Mouse (Mus musculus): ENCODE measurements around the gene Uaca.
A peak's percentile ranks its signal among the peaks of the same experiment; 100 is the strongest.

Gene Uaca

DNA sequence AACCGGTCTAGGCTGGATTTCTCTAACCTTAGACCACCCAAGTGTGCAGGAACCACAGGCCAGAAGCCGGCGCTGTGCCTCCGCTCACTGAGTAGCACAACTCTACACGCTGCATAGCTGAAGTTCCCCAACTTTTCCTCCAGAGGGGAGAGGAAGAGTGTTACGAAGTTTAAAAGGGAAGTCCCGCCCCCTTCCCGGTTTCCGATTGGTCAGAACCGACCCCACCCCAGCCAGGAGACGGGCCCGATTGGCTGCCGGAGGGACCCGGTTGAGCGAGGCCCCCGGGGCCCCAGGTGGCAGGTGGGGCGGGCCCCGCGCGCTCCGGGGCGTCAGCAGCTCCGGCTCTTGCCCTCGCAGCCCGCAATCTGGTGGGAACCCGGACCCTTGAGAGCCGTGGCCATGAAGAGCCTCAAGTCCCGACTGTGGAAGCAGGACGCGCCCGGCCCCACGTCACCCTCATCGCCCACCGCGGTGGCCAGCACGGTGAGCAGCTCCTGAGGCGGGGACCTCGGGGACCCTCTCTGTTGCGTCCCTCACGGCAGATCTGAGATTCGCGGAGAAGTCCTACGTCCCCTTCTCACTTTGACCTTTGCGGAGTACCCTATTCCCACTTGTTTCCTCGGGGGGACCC lies at the start of gene Uaca:
Gene Uaca, plus strand, starts transcription at position 333 of the 631 bp plus-strand sequence.
- DNase-seq (ENCODE audit: low spot score in 2 of 2): peak; percentile 55

GRCm38 (mm10) chr9:60744971-60745370 lies 49.4 kb upstream of the Uaca start:
- no peak for DNase-seq (ENCODE audit: low spot score in 2 of 2)

DNA sequence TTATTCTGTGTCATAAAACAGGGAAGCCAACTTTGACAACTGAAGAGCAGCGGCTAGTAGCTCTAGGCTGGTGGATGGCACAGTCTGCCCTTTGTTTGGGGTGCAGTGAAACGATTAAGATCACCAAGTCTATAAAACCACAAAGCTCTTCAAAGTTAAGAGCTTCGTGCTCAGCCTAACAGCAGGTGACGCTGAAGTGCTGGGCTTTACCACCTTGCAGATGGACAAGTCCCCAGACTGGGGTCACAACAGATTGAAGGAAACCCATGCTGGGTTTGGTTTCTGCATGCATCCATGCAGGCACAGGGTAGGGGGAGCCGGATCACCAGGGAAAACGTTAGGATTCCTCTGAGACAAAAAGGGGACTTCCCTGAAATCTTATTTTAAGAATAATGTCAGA lies 47.8 kb upstream of the Uaca start:
- DNase-seq (ENCODE audit: low spot score in 2 of 2): no peak

- DNase-seq (ENCODE audit: low spot score in 2 of 2): no peak
Measured at GRCm38 (mm10) chr9:60747672-60748071, 46.7 kb upstream of the Uaca start.

- DNase-seq (ENCODE audit: low spot score in 2 of 2): no peak
Measured at GRCm38 (mm10) chr9:60748191-60748590, 46.2 kb upstream of the Uaca start.

DNA sequence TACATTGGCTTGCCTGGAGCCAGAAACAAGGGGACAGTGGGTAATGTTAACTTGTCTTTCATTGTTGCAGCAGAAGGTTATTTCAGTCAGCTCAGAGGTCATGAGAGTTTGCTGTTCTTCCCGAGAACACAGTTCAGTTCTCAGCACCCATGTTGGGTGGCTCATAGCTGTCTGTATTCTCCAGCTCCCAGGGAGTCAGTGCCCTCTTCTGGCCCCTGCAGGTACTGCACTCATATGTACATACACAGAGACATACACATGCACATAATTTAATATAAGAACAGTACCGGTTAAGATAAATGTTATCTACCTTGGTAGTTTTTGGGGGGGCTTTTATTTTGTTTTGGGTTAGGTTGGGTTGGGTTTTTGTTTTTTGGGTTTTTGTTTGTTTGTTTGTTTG lies 45.2 kb upstream of the Uaca start:
- no peak for DNase-seq (ENCODE audit: low spot score in 2 of 2)

DNA sequence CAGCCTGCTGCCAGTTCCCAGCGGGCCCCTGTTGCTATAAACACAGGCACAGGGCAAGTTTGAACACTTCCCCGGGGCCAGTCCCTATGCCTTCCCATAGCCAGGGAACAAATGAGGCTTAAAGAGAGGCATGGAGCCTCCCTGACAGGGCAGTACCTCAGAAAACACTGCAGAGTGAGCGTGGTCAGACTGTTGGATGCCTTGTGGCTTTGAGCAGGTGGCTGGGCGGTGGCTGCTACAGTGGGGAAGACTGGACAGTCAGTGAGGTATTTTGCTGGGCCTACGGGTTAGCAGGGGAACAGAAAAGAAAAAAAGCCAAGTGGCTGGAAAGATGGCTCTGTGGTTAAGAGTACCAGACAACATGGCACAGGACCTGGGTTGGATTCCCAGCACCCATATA lies 43.2 kb upstream of the Uaca start:
- no peak for DNase-seq (ENCODE audit: low spot score in 2 of 2)

GRCm38 (mm10) chr9:60751971-60752370 lies 42.4 kb upstream of the Uaca start:
- DNase-seq (ENCODE audit: low spot score in 2 of 2): no peak

DNA sequence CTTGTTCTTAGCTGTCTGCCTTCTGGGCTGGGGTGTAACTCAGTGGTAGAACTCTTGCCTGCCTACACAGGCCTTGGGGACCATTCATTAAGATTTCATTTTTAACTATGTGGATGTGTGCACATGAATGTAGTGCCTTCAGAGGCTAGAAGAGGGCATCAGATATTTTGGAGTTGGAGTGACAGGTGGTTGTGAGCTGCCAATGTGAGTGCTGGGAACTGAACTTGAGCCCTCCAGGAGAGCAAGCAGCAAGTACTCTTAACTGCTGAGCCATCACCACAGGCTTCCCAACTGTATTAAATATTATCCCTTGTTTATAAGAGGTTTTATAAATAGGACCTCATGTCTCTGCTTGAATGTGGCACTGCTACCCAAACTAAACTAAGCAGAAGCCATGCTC lies 41.7 kb upstream of the Uaca start:
- DNase-seq (ENCODE audit: low spot score in 2 of 2): no peak

GRCm38 (mm10) chr9:60756258-60756657 lies 38.1 kb upstream of the Uaca start:
- DNase-seq (ENCODE audit: low spot score in 2 of 2): peak; percentile 47 to 79

DNA sequence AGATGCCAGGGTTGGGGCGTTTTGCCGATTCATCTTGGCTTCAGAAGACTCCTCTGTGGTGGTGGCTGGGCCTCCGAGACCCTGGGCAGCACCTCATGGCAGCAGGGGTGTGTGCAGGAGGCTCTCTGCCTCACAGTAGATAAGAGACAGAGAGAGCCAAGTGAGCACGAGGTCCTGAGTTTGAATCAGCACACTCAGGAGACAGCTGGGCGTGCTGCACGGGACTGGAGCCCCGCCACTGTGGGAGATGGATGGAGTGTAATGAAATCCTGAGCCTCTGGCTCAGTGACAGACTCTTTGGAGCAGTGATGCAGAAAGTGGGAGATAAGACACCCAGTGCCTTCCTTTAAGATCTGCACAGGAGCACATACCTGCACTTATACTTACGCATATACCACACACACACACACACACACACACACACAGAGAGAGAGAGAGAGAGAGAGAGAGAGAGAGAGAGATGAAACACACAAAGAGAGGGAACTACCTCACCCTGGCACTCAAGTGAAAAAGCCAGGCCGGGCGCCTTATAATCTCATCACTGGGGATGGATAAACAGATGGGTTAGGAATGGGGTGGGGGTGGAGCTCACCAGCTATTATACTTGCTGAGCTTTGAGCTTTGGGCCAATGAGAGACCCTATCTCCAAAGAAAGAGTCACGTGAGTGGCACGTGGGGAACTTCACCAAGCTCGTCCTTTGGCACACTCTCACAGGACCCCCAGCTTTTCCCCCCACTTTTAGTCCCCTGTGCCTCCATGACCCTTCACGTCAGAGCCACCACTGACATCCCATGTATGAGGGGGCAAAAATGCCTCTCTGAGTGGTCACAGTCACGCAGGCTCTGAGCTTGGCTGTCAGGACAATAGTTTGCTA lies 37.2 kb upstream of the Uaca start:
- DNase-seq (ENCODE audit: low spot score in 2 of 2): no peak

DNA sequence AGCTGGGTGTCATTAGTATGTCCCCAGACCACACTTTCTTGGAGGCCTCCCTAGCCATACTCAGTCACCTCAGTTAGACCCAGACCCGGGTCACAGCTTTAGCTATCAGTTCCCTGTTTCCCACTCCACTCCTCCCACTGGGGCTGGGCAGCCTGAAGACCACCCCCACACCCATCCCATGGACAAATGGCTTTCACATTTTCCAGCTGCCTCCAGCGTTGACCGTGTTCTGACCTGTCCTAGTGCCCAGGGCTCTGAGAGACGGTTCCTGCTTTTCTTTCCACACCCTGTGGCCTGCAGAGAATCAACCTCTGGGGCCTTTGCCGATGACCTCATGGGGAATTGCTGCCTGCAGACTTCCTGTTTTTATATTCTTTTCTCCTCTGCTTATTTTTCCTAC lies 36.5 kb upstream of the Uaca start:
- no peak for DNase-seq (ENCODE audit: low spot score in 2 of 2)

DNA sequence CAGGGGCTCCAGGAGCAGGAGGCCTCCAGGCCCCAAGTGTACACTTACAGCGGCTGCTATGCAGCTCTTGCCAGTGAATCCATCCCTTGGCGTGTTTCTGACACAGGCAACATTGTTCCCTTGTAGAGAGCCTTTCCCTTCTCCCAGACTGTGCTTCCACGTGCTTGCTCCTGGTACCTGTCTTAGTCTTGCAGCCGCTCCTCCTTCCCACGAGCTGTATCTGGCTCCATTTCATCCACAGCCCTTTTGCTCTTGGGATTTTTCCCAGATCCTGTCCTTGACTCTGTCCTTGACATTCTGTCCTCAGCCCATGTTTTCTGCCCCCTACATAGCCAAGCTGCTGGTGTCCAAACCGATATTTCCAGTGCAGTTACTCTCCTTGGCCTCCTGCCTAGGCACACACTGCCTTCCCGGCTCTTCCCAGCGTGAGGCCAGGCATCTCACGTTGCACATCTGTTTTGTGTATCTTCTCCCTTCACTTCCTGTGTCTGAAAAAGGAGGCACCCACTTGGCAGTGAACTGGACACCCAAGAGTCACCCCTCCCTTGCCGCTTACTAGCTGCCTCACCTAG lies 34.8 kb upstream of the Uaca start:
- no peak for DNase-seq (ENCODE audit: low spot score in 2 of 2)

- no peak for DNase-seq (ENCODE audit: low spot score in 2 of 2)
Measured at GRCm38 (mm10) chr9:60765181-60765580, 29.2 kb upstream of the Uaca start.

GRCm38 (mm10) chr9:60768393-60768792 lies 25.9 kb upstream of the Uaca start:
- no peak for DNase-seq (ENCODE audit: low spot score in 2 of 2)

DNA sequence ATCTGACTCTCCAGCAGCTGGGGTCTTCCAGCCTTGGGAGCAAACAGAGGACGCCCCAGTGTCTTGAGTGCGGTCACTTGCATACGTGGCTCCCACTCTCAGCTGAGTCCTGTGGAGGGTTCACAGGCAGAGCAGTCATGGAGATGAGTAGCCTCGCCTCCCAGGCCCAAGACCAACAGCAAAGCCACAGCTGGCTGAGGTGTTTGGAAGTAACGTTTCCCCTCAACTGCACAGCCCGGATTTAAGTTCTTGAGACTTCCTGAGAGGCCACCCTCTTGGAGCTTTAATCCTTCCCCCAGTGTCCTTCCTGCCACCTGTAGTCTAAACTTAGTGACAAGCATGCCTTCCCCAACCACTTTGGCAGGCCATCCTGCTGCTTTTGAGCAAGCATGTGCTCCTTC lies 24.6 kb upstream of the Uaca start:
- peak; percentile 45 to 49 for DNase-seq (ENCODE audit: low spot score in 2 of 2)

DNA sequence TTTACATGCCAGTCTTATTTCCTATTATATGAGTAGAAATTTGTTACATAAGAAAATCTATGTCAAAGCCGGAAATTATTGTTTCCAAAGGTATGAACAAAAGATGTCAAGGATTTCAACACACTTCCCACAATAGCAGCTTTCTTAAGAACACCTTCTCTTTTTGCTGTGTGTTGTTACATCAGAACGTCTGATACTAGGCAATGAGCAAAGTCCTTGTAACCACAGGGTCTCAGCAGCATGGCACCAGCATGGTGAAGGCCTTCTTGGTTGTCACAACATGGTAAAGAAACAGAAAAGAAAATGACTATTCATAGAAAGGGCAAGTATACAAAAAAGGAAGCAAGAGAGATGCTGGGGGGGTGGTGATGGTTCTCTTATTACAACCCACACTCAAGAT lies 20.6 kb upstream of the Uaca start:
- no peak for DNase-seq (ENCODE audit: low spot score in 2 of 2)

DNA sequence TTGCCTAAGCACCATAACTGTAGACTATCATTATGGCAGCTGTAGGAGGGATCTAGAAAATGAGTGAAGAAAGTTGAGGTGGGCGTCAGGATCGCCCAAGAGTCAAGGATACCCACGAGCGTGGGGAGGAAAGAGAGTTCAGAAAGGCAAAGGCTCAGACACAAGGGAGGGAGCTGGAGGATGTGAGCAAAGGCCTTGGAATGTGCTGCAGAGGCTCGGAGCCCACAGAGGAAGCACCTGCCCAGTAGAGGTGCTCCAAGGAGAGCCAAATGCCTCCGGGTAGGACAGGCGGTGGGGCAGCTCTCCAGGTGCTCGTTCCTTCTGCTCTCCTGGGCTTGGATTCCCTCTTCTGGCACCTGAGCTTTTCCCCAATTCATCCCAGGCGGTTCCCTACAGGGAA lies 17.4 kb upstream of the Uaca start:
- DNase-seq (ENCODE audit: low spot score in 2 of 2): no peak

DNA sequence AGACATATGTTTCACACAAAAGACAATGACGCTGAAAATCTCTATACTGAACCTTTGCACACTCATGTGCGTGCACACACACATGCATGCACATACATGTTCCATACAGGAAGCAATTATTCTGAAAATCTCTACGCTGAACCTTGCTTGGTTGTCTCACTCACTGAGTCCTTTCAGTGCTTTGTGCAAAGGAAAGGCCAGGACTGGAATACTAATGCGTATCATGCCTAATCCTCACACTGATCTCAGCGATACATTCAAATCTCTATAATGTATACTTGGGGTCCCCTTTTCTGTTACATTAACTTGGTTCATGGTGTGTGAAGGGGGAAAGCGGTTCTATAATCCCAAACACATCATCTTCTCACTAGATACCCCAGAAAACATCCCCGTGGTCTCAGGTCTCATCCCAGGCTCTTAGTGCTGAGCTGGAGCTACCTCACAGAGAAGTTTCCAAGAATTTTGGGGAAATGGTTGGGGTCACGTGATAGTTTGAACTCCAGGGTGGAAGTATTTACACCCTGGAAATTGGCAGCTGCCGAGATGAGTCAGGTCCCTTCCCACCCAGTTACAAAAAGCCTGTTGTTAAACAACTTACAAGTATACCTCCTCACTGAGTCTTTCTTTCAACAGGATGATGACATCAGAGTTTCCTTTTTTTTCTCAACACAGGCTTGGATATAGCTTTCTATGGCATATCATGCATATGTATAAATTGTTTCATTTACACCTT lies 12.1 kb upstream of the Uaca start:
- no peak for DNase-seq (ENCODE audit: low spot score in 2 of 2)

DNA sequence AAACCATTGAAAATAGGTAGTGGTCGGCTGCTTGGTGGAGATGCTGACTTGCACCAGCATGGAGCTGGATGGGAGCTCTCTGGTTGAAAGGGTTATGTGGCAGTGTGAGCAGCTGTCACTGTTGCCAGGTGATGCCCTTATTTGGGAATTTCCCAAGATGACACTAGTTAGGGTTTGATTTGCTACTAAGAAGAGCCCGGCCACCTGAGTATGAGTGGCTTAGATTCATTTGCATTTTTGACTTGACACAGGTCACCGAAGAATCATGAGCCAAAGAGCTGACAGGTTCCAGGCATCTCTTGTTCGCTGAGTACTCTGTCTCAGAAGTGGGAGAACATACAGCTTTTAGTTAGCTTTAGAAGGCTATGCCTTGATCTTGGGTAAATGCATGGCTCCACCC lies 9.3 kb upstream of the Uaca start:
- no peak for DNase-seq (ENCODE audit: low spot score in 2 of 2)

DNA sequence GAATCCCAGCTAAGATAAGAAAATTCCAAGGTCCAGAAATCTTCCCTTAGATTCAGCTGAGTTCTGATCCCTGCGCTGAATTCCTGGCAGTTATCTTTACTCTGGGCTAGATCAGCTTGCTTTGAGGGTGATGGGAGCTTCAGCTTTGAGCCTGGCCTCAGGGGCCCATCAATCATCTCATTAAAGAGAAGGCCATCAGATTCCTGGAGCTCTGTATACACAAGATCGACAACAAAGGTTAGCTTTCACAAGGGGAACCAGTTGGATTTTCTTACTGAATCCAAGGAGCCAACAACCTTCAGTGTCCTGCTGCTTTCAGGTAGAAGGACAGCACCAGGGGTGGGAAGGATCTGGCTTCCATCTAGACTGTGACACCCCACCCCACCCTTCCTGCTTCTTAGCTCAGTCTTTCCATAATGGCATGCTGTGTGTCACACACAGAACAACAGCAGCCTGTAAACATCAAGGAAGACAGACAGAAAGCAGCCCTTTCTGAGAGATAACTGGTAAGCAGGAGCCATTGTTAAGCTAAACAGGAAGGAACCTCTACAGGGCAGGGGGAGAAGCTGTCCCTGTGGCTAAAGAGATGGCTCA lies 6.7 kb upstream of the Uaca start:
- DNase-seq (ENCODE audit: low spot score in 2 of 2): no peak

DNA sequence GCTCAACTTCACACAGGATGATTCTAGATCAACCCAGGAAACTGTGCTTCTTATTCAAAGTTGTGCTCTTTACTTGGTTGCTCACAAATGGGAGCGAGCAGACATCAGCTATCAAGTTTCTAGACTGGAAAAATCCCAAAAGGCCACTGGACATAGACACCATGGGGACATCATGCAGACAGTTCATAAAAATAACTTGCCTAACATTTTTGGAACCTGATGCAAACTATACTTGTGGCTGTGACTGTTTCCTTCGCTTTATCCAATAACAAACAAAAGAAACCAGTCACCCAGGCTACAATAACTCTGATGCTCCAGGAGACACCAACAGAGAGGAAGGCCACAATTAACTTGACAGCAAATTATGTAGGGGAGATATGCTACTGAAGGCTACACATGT lies 4.1 kb upstream of the Uaca start:
- no peak for DNase-seq (ENCODE audit: low spot score in 2 of 2)
